Mouse (Mus musculus): ENCODE results near the gene Maco1.

GRCm38 (mm10) chr4:134858494-134858893 lies 5.3 kb upstream of the Maco1 start:
- no peak for TF ChIP-seq POLR2A (IDR thresholded peaks at IDR 0.05; ENCODE audit: borderline replicate concordance, insufficient read depth, low read length)
- TF ChIP-seq CTCF (IDR thresholded peaks at IDR 0.05; ENCODE audit: borderline replicate concordance, insufficient read depth, low read depth, low read length) = no peak

Data from cerebellum, adult 2 months (tissue).